Mouse (Mus musculus) cerebellum, postnatal 25 days (tissue): ENCODE measurements at regions not wholly inside any gene's neighbourhood (a gene's known extent, or its start where the extent isn't known, plus 50 kb on each side); places are given as distances from the start of the nearest gene placed in this dataset.
"Not testable (repeated sequence)": the region's sequence is repeated elsewhere in the genome, so short reads cannot be mapped to it uniquely, and the experiment has no call there.

Source experiments
- DNase-seq, 2 experiments: peaks; one replicate each; pipeline ENCODE4 v3.0.0; 2021; ENCODE audit warnings: mixed read lengths in 2 of 2

GRCm38 (mm10) chr12:114285082-114285481, 741.4 kb downstream of the Adam6a start:
- no peak for DNase-seq

GRCm38 (mm10) chr12:114287041-114287440, 743.3 kb downstream of the Adam6a start:
- no peak for DNase-seq

DNA sequence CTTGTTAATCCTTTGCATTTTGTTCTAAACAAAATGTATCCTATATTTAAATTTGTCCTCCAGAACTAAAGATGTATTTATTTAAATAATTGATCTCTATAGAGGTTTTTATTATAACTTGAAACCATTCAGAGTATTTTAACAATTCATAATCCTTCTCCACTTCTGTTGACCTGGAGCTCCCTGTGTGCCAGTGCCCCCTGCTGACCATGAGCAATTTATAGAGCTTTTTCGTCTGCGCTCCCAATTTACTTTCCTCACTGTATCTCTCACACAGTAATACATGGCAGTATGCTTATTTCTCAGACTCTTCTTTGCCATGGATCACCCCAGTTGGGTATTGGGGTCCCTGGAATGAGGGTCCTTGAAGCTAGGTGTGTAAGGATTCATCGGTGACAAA, 747.4 kb downstream of the Adam6a start:
- DNase-seq = no peak

DNA sequence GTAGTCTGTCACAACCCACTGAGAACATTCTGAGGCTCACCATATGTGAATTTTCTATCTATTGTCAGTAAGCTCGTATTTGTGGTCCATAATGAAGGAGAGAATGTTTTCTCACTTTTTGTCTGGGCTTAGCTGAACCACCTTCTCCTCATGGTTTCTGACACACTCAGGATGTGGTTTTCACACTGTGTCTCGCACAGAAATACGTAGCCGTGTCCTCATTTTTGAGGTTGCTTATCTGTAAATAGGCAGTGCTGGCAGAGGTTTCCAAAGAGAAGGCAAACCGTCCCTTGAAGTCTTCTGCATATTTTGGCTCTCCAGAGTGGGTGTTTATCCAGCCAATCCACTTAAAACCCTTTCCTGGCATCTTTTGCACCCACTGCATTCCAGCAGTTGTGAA, 756.1 kb downstream of the Adam6a start:
- DNase-seq = no peak

DNA sequence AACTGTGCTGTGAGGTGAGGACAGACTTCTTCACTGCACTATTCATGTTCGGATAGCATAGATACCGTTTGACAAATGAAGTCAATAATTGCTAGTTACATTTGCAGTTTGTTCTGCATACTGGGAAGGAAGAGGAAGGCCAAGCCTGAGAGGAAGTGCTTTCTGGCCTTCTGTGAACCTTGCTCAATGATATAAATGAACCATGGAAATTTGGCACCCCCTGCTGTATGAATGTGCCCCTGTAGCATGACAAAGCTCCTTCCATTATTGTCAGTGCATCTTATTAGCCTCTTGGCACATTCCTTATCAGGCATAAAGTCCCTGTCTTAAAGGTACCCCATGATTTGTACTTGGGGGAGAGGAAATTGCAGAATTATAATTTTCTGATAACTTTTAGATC, 758.0 kb downstream of the Adam6a start:
- DNase-seq = no peak

DNA sequence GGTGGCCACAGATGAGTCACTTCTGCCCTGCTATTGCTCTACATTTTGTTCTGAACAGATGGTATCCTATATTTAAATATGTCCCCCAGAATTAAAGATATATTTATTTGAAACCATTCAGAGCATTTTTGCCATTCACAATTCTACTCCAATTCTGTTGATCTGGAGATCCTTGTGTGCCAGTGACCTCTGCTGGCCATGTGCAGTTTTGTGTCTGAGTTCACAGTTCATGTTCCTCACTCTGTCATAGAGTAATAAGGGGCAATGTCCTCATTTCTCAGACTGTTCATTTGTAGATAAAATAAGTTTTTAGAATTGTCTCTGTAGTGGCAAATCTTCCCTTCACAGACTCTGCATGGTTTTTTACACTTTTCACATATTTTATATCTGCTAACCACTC, 788.8 kb downstream of the Adam6a start:
- DNase-seq = no peak

DNA sequence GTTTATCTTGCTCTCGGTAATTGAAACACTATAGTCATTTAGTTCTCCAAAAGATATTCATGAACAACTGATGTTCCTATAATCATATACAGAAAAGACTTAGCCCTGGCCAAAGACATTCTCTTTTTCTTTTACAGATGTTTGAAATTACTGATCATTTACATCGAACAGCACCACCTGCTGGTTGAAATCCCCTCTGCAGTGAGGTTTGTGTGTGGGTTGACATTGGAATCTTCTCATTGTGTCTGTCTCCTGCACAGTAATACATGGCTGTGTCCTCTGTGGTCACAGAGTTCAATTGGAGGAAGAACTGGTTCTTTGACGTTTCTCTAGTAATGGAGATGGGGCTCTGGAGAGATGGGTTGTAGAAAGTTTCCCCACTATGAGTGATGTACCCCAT, 822.6 kb downstream of the Adam6a start:
- no peak for DNase-seq

DNA sequence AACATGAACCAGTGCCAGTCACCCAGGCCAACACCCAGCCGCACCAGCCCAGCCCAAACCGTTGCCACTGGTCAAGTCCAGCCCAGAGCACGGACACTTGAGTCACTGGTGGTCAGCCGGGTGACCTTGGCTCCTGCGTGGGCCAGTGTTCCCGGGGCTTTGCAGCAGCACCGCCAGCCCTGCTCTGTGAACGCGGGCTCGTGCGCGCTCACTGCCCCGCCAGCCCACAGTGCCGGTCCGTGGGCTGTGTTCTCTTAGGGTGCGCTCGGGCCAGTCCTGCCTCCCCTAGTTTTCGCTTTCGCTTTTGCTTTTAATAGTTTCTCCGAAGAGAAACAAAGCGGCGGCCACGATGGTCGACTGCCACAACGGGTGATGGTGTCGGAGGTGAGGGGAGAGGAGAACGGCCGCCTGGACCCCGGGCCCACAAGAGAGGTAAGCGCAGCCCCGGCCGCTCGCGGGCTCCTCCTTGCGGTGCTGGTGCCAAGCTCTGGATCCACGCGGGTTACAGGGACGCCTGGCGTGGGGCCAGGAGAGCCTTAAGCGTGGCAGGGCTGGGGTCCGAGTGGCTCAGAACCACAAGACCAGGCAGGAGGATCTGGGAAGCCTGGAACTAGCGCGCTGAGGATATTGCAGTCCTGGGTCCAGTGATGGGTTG, 835.1 kb downstream of the Adam6a start:
- DNase-seq = peak; percentile 4 to 20

GRCm38 (mm10) chr12:114391447-114391846, 847.7 kb downstream of the Adam6a start:
- DNase-seq = no peak

DNA sequence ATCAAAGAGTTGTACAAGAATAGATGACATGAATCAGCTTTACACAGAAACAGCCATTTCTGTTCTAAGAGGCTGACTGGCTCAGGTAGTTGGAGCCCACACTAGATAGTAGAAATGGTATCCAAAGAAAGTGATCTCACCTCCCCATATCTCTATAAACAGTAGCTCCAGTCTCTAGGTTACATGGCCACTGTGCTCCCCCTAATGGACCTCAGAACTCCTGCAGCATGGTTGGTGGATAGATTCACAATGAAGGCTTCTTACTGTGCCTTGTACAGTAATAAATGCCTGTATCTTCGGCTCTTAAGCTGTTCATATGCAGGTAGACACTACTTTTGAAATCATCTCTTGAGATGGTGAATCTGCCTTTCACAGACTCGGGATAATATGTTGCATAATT, 862.5 kb downstream of the Adam6a start:
- no peak for DNase-seq

DNA sequence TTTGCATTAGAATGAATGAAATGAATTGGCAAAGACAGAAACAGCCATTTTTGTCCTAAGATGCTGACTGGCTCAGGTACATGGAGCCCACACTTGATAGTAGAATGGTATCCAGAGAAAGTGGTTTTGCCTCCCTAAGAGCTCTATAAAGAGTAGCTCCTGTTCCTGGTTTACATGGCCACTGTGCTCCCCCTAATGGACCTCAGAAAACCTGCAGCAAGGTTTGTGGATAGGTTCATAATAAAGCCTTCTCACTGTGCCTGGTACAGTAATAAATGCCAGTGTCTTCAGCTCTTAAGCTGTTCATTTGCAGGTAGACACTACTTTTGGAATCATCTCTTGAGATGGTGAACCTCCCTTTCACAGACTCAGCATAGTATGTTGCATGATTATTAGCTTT, 890.8 kb downstream of the Adam6a start:
- no peak for DNase-seq

DNA sequence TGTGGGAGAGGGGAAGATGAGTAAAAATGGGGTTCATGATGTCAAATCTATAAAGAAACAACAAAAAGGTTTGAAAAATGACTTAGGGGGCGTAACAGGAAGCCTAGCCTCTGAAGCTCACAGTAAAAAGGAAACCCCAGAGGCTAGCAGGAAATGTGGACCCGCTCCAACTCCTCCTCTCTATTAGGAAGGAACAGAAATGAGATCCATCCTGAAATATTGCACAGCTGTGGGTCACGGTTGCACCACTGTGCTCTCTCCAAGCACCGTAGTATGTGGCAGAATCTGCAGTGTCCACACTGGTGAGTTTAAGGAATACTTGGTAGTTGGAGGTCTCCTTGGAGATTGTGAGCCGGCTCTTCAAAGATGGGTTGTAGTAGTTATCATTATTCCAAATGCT, 918.3 kb downstream of the Adam6a start:
- no peak for DNase-seq

DNA sequence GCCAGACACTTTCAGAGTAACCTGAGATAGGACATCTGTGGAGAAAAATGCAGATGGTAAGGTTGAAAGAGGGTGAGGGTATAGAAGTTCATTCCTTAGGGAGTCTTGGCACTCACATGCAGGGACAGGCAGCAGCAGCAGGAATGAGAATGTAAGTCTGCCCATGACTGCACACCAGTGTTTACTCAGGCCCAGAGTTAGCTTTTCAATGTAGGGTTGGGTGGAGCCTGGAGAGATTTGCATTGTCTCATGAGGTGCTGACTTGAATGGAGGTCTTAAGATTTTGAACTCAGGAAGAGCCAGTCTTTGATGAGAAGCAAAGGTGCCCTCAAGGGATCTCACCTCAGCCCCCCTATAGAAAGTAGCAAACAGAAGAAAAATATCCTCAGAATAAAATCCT, 918.9 kb downstream of the Adam6a start:
- DNase-seq = no peak

GRCm38 (mm10) chr12:114468857-114469256, 925.1 kb downstream of the Adam6a start:
- no peak for DNase-seq

- DNase-seq = not testable (repeated sequence)
Observed at GRCm38 (mm10) chr12:114472678-114473077, 929.0 kb downstream of the Adam6a start.

DNA sequence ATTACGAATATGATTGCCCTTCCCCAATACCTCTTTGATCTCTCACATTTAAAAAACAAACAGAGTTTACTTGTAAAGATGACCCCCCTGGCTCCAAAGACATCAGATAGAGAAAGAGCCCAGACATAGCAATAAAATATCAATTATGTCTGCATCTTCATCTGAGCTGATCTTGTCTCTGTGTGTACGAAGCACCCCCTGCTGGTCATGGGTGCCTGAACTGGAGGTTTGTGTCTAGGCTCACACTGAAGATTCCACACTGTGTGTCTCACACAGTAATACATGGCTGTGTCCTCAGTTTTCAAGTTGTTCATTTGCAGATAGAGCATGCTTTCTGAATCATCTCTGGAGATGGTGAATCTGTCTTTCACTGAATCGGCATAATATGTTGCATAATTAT, 935.0 kb downstream of the Adam6a start:
- DNase-seq = no peak

DNA sequence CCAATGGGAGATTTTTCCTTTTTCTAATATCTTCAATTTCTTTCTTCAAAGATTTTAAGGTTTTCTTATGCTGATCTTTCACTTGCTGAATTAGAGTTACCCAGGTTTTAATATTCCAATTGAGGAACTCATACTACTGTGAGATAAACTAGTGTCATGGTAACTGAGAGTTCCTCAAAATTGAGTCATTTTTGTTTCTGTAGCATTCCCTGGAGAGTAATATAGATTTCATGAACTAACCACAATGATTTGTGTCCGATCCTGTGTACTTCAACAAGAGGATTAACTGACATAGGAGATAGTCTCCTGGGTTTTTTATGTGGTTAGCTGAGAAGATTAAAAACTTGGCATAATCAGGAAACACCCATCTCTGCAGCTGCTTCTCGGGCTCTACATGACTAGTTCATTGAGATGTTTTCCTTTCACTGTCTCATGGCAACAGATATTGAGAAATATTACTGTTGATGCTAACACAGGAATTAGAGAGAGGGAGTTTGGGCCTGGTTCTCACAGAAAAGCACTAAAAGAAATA, 949.9 kb downstream of the Adam6a start:
- not testable (repeated sequence) for DNase-seq

DNA sequence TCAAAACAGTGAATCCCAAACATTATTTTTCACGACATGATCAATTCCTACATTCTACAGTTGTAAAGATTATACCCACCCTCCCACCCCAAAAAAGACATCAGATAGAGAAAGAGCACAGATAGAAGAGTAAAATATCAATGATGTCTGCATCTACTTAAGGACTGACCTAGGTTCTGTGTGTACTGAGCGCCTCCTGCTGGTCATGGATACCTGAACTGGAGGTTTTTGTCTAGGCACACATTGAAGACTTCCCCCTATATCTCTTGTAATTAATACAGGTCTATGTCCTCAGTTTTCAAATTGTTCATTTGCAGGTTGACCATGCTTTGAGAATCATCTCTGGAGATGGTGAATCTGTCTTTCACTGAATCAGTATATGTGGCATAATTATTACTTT, 952.0 kb downstream of the Adam6a start:
- no peak for DNase-seq

- DNase-seq = no peak
Observed at GRCm38 (mm10) chr12:114513143-114513542, 969.4 kb downstream of the Adam6a start.

DNA sequence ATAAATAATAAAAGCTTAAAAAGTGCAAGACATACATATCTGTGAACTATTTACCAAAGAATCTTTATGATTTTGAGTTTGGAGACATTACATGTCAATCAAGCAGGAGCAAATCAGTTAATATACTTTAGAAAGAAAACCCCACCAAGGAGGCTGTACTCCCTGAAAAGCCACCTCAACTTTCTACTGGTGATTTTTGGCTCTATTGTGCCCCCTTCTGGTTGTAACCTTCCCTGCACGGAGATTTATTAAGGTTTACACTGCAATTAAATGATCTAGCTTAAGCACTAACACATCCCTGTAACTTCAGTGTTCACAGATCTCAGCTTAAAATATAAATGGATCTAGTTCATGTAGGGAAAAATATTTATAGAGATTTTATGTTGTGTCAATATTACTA, 998.4 kb downstream of the Adam6a start:
- not testable (repeated sequence) for DNase-seq

- not testable (repeated sequence) for DNase-seq
Observed at GRCm38 (mm10) chr12:114544931-114545330, 1001.2 kb downstream of the Adam6a start.

DNA sequence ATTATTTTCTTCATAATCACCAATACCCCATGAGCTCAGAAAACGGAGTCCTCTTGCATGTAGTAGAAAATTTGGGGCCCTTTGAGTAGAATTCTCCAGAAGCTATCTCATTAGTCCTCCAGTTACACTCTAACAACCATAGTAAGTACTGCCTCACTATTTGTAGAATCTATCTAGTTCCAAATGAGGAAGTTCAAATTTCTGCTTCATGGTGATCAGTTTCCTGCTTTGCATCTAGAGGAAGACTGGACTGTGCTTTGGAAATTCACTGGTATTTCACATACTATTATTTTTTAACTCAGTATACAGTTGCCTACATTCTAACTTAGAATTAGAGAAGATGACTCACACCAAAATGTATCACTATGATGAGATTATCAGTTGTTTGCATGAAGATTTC, 1018.7 kb downstream of the Adam6a start:
- no peak for DNase-seq

- DNase-seq = no peak
Observed at GRCm38 (mm10) chr12:114562978-114563377, 1019.3 kb downstream of the Adam6a start.

GRCm38 (mm10) chr12:114563683-114564082, 1020.0 kb downstream of the Adam6a start:
- no peak for DNase-seq

DNA sequence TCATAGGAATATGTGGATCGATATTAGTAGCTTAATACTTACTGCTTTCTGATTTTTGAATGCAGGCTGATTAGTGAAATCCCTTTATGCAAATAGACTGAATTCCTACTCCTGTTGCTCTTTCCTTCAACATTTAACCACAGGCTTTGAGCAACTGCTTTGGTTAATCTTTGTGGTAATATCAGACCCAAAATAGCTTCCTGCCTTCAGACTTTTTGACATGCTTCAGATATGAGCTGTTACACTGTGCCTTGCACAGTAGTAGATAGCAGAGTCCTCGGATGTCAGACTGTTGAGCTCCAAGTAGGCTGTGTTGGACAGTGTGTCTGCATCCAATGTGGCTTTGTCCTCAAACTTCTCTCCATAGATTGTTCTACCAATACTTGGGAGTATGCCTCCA, 1020.6 kb downstream of the Adam6a start:
- DNase-seq = no peak
